Mouse (Mus musculus): ENCODE data around the gene 3110082I17Rik. TPM values are rescaled to one million over a fixed set of nuclear protein-coding genes. Genes with fewer than 3 reads are reported as not detected.

Gene 3110082I17Rik
- total RNA-seq, 2 experiments from 2014 or later, result 13.9 to 15.6 TPM

DNA sequence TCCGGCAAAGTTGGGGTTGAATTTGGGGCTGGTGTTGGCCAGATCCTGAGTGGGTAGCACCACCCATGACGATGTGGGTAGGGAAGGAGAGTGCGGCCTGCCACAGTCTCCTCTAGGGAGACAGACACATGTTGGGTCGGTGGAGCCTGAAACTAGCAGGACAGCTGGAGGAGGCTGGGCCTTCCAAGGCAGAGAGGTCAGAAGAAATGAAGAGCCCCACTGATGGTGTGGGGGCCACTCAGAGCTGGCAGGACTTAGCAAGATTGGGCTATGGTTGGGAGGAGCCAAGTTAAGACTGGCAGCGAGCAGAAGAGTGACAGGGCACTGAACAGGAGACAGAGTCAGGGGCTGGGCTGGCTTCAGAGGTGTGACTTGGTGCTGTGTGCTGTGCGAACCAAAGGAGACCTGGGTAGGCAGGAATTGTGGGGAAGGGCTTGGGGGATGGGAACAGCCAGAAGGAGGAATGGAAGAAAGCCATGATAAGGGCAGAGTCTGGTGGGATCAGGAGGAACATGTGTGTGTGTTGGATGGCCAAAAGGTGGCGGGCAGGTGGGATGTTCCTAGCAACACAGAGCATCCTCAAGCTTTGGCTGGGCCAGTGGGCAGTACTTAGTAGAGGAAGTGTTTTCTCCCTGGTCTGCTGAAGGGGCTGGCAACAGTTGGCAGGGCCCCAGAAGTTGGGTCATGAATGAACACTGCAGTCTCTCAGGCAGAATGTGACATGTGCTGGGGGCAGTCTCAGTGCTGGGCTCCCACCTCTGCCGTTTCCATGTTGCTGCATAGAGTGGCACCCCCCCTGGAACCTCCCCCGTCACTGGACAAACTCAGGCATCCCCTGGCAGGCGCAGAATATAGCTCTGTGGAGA, 72.8 kb downstream of the 3110082I17Rik start:
- no peak for DNase-seq (ENCODE audit: low spot score in 2 of 2)
- intact Hi-C loops (cut with DNase I), result no loop called here

DNA sequence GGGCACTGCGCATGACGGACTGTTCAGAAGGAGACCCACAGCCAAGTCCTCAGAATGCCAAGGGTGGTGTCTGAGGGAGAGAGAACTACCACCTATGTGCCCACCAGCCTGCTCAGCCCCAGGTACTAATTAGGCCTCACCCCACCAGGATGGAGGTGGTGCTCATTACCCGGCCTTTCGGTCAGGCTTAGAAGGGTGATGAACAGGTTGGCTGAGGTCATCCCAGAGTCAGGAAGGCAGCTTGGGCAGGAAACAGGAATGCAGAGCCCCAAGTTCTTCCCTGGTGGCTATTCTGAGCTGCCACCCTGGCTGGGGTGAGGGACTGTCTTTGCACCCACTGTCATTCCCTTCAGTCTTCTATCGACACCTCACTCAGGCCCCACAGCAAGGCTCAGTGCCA, 74.3 kb downstream of the 3110082I17Rik start:
- intact Hi-C loops (cut with DNase I), result no loop called here
- DNase-seq (ENCODE audit: low spot score in 2 of 2), result no peak

DNA sequence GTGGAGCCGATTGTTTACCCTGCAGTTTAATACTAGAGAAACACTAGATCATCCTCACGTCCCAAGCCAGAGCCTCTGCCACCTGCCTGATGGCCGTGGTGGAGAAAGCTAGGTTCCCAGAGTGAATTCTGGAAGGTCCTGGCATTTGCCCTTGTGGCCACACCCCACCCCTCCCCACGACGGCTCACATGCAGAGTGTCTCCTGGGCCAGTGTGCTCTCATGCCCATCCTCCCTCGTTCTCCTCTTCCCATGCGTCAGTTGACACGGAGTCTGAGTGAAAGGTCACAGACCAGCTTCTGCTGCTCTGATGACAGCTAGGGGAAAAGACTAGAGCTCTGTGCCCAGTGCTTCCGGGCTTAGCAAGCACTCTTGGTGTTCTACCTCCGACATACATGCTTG, 75.8 kb downstream of the 3110082I17Rik start:
- intact Hi-C loops (cut with DNase I), result no loop called here
- DNase-seq (ENCODE audit: low spot score in 2 of 2), result no peak

DNA sequence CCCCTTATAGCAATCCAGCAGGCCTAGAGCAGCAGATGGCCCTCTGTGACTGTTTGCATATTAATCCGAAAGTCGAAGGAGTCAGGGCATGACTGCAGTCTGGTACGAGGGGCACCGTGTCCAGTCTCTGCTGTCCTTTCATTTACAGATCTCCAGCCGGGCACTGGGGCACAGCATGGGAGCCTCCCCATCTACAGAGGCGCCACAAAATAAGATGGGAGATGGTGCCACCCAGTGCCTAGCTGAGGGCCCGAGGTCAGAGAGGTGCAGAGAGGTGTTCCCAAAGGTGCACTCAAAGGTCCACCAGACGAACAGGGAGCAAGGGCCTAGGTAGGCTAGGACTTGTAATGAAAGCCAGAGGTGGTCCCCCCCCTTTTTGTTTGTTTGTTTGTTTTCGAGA, 77.1 kb downstream of the 3110082I17Rik start:
- no peak for DNase-seq (ENCODE audit: low spot score in 2 of 2)
- intact Hi-C loops (cut with DNase I), result no loop called here

DNA sequence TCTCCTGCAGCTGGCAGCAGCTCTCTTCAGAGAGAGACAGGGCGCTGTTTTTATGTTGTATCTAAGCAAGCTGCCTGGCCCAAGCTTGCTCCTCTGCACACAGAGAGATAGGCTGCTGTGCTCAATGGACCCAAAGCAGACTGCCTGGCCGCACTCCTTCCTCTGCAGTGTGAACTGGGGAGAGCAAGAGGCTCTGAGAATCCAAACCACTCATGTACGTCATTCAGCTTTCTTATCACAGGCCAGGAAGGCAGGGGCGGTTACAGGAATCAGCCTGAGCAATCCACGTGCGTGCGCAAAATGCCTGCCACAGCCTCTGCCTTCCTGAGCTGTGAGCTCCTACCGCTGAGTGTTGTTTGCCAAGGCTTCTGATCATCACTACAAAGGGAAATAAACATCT, 77.6 kb downstream of the 3110082I17Rik start:
- peak; percentile 66 to 88 for DNase-seq (ENCODE audit: low spot score in 2 of 2)
- intact Hi-C loops (cut with DNase I), result no loop called here

DNA sequence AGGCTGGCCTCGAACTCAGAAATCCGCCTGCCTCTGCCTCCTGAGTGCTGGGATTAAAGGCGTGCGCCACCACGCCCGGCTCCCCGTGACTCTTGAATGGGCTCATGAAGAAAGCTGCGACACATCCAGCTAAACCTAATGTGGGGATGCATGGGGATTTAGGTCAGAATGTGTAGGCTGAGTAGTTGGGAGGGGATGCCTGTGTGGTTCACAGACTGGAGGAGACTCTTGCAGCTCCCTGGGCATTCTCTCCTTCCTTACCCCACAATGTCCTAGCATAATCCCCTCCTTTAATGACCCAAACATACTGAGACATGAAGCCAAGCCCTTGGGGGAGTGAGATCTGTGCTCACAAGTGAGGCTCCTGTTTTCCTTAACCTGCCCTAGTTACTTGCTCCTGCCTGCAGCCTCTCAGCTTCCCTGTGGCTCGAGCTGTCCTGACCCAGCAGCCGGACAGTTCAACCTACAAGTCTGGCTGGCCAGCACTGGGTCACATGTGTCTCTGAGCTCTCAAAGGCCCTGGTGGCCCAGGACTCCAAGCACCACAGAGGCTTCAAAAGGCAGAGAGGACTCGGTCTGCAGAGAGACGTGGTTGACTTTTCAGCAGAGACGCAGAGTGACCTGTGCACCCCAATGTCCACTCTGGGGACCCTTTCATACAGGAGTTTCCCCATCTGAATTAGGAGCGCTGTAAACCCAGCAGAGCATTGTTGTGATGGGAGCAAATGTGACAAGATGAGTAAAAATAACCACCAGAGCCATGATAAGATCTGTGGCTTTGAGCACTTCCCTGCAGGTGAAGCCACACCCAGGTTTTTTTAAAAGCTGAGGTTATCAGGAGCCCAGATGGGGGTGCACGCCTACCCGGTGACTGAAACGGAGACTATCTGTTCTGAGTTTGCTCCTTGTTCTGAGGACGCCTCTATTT, 78.5 kb downstream of the 3110082I17Rik start:
- DNase-seq (ENCODE audit: low spot score in 2 of 2), result no peak
- intact Hi-C loops (cut with DNase I), result no loop called here

DNA sequence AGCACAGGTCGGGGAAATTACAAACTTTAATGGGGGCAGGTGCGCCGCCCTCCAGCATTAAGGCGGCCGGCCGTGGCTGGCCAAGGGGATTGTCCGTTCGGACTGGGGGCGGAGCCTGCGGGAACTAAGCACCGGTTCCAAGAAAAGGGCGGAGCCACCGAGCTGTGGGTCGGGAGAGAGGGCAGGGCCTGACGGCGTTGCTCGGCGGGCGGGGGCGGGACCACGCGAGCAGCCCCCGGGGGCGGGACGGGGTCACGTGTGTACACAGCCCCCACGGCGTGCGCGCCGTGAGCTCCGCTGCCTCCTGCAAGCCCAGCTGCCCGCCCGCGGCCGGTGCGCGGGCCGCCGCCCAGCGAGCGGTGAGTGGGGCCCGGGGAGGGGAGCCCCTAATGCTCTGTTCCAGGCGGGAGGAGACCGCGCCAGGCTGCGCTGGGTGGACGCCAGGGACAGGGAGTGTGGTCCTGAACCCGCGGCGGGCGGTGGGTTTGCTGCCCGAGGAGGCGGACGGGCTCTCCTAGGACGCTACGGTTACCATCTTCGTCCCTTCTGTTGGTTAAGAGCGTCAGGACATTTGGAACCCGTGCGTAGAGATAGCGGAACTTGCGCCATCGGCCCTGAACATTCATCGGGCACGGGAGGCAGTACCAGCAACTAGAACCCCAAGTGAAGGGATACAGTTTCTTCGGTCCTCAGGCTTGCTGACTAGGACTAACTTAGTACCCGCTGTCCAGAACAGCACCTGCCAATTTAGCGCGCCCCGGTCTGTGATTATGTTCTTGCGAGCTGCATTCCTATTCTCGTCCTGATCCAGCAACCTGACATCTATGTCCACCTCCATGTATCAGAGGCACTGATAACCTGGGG, 79.7 kb downstream of the 3110082I17Rik start:
- peak; percentile 84 to 90 for DNase-seq (ENCODE audit: low spot score in 2 of 2)
- intact Hi-C loops (cut with DNase I), result no loop called here

DNA sequence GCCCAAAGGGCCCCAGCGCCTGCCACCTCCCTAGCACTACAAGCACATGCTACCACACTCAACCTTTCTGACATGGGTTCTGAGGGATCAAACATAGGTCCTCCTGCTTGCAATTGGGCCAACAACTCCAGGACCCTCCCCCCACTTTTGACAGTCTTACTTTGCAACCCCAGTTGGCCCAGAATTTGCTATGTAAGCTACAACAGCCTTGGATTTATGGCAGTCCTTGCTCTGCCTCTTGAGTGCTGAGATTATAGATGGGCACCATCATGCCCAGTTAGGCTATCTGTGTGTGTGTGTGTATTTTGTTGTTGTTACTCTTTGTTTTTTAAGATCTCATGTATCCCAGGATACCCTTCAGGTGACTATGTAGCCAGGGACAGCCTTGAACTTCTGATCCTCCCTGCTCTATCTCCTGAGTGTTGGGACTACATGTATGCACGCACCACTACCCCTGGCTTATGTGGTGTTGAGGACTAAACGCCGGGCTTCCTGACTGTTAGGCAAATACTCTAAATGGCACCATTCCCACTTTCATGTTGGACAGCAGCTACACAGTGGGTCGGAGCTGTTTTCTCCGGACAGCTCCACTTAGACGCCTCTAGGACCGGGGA, 80.4 kb downstream of the 3110082I17Rik start:
- intact Hi-C loops (cut with DNase I), result no loop called here
- no peak for DNase-seq (ENCODE audit: low spot score in 2 of 2)

DNA sequence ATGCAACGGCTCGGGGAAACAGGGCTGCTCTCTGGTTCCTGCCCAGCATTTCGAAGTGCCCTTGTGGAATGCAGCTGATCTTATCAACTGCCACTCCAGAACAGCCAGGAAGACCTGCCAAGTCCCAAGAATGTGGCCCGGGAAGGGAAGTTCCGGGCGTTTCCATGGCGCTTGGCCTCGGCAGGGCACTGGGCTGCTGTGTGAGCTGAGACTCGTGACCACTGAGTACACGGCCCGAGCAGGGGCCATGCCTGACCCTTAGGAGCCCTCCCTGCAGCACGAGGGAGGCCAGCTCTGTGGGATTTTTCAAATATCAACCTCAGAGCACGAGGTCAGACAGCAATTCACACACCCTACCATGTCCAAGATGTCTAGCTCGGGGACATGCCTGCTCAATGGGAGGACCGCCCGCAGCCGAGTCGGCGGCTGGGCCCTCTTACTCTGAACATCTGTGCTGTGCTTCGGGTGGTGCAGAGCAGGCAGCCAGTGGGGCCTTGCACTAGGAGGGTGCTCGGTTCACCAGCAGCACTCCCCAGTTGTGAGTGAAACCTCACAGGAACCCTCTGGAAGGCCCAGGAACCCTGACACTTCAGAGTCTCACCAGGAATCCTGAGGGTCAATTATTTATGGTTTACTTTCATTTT, 81.2 kb downstream of the 3110082I17Rik start:
- intact Hi-C loops (cut with DNase I), result no loop called here
- DNase-seq (ENCODE audit: low spot score in 2 of 2), result no peak

DNA sequence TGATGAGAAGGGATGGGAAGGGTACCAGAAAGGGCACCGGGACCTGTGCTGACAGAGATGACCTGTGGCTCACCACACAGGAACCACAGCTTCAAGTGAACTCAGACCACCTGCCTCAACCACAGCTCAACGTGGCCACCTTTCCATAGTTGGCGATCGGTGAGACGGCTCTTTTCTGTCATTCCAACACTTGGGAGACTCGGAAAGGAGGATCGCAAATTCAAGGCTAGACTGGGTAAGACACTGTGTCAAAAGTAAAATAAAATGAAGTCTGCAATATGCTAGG, 82.1 kb downstream of the 3110082I17Rik start:
- DNase-seq (ENCODE audit: low spot score in 2 of 2), result no peak
- intact Hi-C loops (cut with DNase I), result no loop called here

DNA sequence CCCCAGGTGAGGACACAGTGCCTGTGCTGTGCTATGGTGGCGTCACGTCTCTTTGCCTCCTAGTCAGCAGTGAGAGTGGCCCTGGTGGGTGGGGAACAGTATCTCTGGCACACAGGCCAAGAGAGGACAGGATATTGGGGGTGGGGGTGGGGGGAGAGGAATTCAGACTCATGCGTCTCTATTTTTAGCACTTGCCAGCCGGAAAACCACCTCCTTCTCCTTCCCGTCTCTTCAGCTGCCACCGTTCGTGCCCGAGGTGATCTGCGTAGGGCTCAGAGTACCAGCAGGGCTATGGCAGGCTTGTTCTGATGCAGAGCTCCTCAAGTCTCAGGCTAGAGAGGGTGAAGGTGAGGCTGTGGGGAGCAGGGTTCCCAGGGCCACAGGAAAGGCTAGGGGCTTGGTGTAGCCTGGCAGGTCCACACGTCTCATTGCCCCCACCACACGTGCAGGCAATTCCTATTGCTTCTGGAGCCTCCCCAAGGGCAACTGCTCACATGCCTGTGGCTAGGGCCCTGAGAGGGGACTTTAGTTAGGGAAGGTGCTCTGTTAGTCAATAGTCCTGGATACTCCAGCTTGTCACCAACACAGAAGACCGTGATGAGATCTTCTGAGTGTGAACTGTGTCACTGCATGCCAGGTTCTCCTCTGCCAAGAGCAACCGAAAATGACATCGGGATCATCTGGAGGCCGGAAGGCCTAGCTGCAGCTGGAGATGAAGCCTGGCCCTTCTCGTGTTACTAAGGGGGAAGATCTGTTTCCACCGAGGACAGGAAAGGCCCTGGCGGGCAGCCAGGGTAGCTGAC, 82.7 kb downstream of the 3110082I17Rik start, which contains the start of gene Gpr146:
Gene Gpr146, plus strand, starts transcription at position 230 of the 803 bp plus-strand sequence.
- intact Hi-C loops (cut with DNase I), result no loop called here
- DNase-seq (ENCODE audit: low spot score in 2 of 2), result peak in 1 of 2 experiments; percentile 47

DNA sequence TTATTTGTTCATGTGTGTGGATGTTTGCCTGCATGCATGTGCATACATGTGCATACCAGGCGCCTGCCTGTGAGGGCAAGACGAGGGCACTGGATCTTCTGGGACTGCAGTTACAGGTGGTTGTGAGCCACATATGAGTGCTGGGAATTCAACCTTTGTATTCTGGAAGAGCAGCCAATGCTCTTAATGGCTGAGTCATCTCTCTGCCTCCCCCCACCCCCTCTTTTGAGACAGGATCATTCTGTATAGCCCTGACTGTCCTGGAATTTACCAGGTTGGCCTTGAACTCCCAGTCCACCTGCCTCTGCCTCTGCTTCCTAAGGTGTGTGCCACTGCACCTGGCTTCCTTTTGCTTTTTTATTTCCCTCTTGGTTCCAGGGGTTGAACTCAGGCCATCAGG, 85.5 kb downstream of the 3110082I17Rik start:
- intact Hi-C loops (cut with DNase I), result no loop called here
- DNase-seq (ENCODE audit: low spot score in 2 of 2), result no peak

DNA sequence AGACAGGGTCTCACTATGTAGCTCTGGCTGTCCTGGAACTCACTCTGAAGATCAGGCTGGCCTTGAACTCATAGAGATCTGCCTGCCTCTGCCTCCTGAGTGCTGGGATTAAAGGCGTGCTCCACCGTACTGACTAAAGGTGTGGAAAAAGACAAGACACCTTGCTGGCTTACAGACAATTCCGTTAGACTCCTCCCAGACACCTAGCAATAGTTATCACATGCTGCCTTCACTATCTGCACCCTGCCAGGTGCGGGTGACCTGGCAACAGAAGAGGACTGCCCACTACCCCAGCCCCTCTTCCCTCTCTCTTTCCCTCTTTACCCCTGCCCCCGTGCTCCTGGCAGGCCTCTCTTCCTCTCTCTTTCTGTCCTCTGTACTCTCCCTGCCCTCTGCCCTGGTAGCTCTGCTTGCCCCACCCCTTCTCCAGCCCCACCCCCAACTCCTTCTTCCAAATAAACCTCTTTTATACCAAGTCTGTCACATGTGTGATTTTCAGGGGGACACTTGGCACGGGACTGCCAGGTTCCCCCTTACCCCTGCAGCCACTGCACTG, 86.4 kb downstream of the 3110082I17Rik start:
- no peak for DNase-seq (ENCODE audit: low spot score in 2 of 2)
- intact Hi-C loops (cut with DNase I), result no loop called here

DNA sequence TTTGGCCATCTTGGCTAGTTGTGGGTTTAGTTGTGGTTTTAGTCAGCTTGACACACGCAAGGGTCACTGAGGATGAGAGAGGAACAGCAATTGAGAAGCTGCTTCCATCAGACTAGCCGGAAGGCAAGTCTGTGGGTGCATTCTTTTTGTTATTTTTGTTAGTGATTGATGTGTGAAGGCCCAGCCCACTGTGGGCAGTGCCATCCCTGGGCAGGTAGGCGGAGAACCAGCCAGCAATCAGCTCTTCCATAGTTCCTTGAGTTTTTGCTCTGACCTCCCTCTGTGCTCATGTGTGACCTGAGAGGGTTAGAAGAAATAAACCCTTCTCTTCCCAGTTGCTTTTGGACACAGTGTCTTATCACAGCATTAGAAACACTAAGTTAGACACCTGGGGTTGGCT, 87.2 kb downstream of the 3110082I17Rik start:
- DNase-seq (ENCODE audit: low spot score in 2 of 2), result no peak
- intact Hi-C loops (cut with DNase I), result no loop called here

DNA sequence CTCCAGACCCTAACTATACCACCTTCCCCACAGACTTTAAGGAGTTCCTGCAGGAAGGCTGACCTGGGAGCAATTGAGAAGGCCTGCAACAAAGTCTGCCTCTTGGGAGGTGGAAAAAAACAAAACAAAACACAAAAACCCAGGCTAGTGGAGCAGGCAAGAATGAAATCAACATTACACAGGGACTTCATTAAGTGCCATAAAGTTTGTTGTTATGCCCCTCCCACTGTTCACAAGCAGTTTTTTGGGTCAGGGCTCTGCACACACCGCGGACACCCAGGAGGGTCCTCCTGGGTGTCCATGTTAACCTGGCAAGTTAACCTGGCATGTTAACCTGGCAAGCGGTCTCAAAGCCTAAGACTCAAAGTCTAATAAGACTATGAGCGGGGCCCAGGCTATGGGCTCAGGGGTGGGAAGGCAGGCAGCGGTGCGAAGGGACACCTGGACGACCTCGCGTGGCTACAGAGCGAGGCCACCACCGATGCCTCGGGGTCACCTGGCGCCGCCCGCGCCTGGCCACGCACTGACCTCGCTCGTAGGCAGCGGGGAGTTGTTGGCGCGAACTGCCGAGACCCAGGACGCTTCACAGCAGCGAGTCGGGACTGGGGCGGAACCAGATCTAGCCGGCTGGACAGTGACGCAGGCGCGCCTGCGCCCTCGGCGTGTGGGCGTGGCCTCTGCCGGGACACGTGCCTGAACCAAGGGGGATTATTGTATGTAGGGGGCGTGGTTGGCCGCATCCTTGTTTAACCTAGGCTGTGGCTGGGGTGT, 88.5 kb downstream of the 3110082I17Rik start:
- peak; percentile 87 to 90 for DNase-seq (ENCODE audit: low spot score in 2 of 2)
- intact Hi-C loops (cut with DNase I), result no loop called here

DNA sequence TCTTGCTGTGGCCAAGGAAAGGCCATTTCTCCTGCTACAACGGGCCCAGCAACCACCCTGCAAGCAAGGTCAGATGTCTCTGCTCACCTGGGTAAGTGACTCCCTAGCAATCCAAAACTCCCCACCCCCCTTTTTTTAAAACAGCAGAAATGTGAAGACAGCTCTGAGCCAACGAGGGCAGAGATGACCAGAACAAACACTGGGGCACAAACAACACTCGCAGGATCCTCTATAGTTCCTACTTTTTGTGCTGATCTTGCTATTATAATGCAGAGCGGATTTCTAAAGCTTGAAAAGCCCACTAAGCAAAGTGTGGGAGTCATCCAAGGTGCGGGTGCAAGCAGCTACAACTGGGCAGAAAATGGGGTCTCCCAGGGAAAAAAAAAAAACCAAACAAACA, 89.2 kb downstream of the 3110082I17Rik start:
- no peak for DNase-seq (ENCODE audit: low spot score in 2 of 2)
- intact Hi-C loops (cut with DNase I), result no loop called here

DNA sequence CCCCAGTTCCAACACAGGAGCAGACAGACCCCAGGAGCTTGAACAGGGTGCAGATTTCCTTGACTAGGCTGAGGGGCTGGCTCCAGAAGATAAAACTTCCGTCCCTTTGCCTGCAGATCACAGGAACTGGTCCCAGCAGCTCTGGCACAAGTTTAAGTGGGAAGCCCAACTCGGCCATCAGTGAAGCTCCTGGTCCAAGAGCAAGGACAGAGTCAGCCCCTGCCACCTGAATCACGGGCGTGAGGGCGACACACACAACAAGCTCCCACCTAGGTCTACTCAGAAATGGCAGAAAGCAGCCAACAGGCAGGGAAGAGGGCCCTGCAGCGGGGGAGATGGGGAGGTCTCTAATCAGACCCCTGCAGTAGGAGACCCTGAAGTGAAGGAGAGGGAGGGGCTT, 90.0 kb downstream of the 3110082I17Rik start:
- DNase-seq (ENCODE audit: low spot score in 2 of 2), result no peak
- intact Hi-C loops (cut with DNase I), result no loop called here

Data from left cerebral cortex, postnatal 25 days (tissue).